Mouse (Mus musculus): ENCODE measurements around the gene Fer1l4.

DNA sequence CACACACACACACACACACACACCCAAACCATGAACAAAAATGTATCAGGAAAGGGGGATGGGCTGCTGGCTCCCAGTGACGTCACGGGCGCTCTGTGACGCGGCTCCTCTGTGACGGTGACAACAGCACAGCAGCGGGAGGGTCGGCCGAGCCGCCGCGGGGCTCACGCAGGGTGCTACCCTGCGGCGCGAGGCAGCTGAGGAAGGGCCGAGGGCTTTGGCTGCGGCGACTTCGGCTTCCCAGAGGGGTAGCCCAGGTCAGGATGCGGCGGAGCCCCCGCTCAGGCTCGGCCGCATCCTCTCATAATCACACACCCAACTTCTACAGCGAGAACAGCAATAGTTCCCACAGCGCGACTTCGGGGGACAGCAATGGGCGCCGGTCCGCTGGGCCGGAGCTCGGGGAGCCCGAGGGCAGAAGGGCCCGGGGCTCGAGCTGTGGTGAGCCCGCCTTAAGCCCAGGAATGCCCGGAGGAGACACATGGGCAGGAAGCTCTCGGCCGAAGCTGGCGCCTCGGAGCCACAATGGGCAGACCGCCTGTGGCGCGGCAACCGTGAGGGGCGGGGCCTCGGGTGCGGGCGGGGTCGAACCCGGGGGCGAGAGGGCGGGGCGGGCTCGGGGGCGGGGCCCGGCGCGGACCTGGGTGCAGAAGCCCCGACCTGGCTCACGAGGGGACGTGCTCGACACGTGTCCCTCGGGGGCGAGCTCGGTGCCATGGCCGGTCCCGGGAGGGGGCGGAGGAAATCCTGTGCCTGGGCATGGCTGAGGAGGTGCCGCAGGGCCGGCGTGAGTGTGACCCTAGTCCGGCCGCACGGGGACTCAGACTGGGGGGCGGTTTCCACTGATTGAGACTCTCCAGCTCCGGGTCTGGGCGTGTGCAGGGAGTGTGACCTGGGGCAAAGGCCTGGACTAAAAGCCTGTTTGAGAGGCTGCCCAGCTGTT lies 12.6 kb upstream of the Fer1l4 start, which contains the start of gene Spag4:
- TF ChIP-seq POLR2A (IDR thresholded peaks at IDR 0.05; ENCODE audit: insufficient read depth, low read depth, low read length) = no peak
- no peak for TF ChIP-seq CTCF (IDR thresholded peaks at IDR 0.05)

Data from heart, adult 2 months (tissue).